Mouse (Mus musculus) cerebellum, adult 2 months (tissue): ENCODE measurements around the gene Lrmda. TPM values are rescaled to one million over a fixed set of nuclear protein-coding genes. Genes with fewer than 3 reads are reported as not detected.

Experiments used
- DNase-seq, 2 experiments: peaks; one replicate each; pipeline ENCODE4 v3.0.0; 2021
- H3K27ac ChIP-seq: fragments of 200-500 bp; 2 replicates; pipeline ENCODE4 v1.5.1; 2012; ENCODE audit warnings: low read length, control low read depth, inconsistent platforms; ENCODE audit not compliant: insufficient read depth
- H3K27me3 ChIP-seq: fragments of 200-500 bp; 2 replicates; pipeline ENCODE4 v1.6.1; 2012; ENCODE audit warnings: inconsistent platforms, mild to moderate bottlenecking, low read length, moderate library complexity; ENCODE audit not compliant: control insufficient read depth, insufficient read depth
- H3K4me1 ChIP-seq: fragments of 200-500 bp; 2 replicates; pipeline ENCODE4 v1.6.1; 2011; ENCODE audit warnings: low read length; ENCODE audit not compliant: control insufficient read depth, insufficient read depth
- H3K4me3 ChIP-seq: fragments of 200-500 bp; replicated peaks from 2 replicates; pipeline ENCODE3; 2011; ENCODE audit warnings: mild to moderate bottlenecking, low read depth, low read length, control low read depth; ENCODE audit not compliant: insufficient read depth
- CTCF ChIP-seq: fragments of 200-500 bp; IDR thresholded peaks from 2 replicates; pipeline ENCODE4 v1.5.1; 2011; ENCODE audit warnings: low read depth, mild to moderate bottlenecking, control low read depth, low read length, moderate library complexity, borderline replicate concordance; ENCODE audit not compliant: insufficient read depth
- POLR2A ChIP-seq: fragments of 200-500 bp; IDR thresholded peaks from 2 replicates; pipeline ENCODE4 v1.6.1; 2011; ENCODE audit warnings: low read length, control low read depth, borderline replicate concordance; ENCODE audit not compliant: insufficient read depth
- WGBS: fragments of 180-500 bp; shearing (Covaris S2); methylation state at CpG from one replicate; pipeline ENCODE4 v1.1.7; 2018; 5-methylcytosine and 5-hydroxymethylcytosine counted together
- polyA plus RNA-seq: library from polyadenylated mRNA; depleted of rRNA; stranded (reverse); fragments of >200 nt; gene quantifications from 2 replicates; pipeline ENCODE4 v1.2.3, GENCODE M21; 2012

Gene Lrmda
- polyA plus RNA-seq, 1 experiment, result 0.65 TPM

- Histone ChIP-seq H3K27me3 (no peaks in the 10 kb centered on the region), H3K27ac (no peak overlapping the region), H3K4me1 (peaks cover 1% of the 10 kb centered on the region; the same call in 1 of the 2 replicates), H3K4me3 (no peak overlapping the region)
- TF ChIP-seq POLR2A, result no peak
- no peak for TF ChIP-seq CTCF
- DNase-seq, result no peak
- WGBS, result 66% methylated on average over 4 of the region's 4 CpGs
Observed at GRCm38 (mm10) chr14:22014781-22015180, 4.7 kb upstream of the Lrmda start.

GRCm38 (mm10) chr14:22017011-22017410 lies 2.5 kb upstream of the Lrmda start:
- H3K4me1 ChIP-seq, result peaks cover 3% of the 10 kb centered on the region; the same call in 1 of the 2 replicates
- no peak overlapping the region for H3K4me3 ChIP-seq
- no peak overlapping the region for H3K27ac ChIP-seq
- no peaks in the 10 kb centered on the region for H3K27me3 ChIP-seq
- WGBS, result 33% methylated on average over 5 of the region's 5 CpGs
- no peak for TF ChIP-seq CTCF
- no peak for TF ChIP-seq POLR2A
- DNase-seq, result no peak

GRCm38 (mm10) chr14:22019949-22020845 lies 685 bp downstream of the Lrmda start:
- H3K4me1 ChIP-seq, result peaks cover 3% of the 10 kb centered on the region; the same call in 1 of the 2 replicates
- H3K27ac ChIP-seq, result no peak overlapping the region
- H3K27me3 ChIP-seq, result no peaks in the 10 kb centered on the region
- peak overlapping the region; percentile 24 for H3K4me3 ChIP-seq
- no peak for DNase-seq
- WGBS, result 63% methylated on average over 12 of the region's 12 CpGs
- TF ChIP-seq CTCF, result no peak
- no peak for TF ChIP-seq POLR2A

- H3K4me3 ChIP-seq, result no peak overlapping the region
- DNase-seq, result peak; percentile 44 to 64
- H3K4me1 ChIP-seq, result peaks cover 3% of the 10 kb centered on the region; the same call in 1 of the 2 replicates
- 6% methylated on average over 2 of the region's 2 CpGs for WGBS
- H3K27me3 ChIP-seq, result no peaks in the 10 kb centered on the region
- TF ChIP-seq POLR2A, result no peak
- TF ChIP-seq CTCF, result peak; percentile 46; the same call in 1 of the 2 replicates
- no peak overlapping the region for H3K27ac ChIP-seq
Observed at GRCm38 (mm10) chr14:22020885-22021284, 1.4 kb downstream of the Lrmda start.

- no peaks in the 10 kb centered on the region for H3K27me3 ChIP-seq
- 91% methylated on average over 4 of the region's 4 CpGs for WGBS
- peaks cover 3% of the 10 kb centered on the region; the same call in 1 of the 2 replicates for H3K4me1 ChIP-seq
- no peak for TF ChIP-seq CTCF
- TF ChIP-seq POLR2A, result no peak
- no peak overlapping the region for H3K27ac ChIP-seq
- no peak for DNase-seq
- no peak overlapping the region for H3K4me3 ChIP-seq
Observed at GRCm38 (mm10) chr14:22023533-22023932, 4.0 kb downstream of the Lrmda start.

- no peak for DNase-seq
- H3K27me3 ChIP-seq, result no peaks in the 10 kb centered on the region
- H3K4me1 ChIP-seq, result no peaks in the 10 kb centered on the region
- H3K27ac ChIP-seq, result no peak overlapping the region
- no peak overlapping the region for H3K4me3 ChIP-seq
- 48% methylated on average over 3 of the region's 3 CpGs for WGBS
- TF ChIP-seq POLR2A (no peak), CTCF (no peak)
Observed at GRCm38 (mm10) chr14:22035900-22036299, 16.4 kb downstream of the Lrmda start.

GRCm38 (mm10) chr14:22036338-22036737 lies 16.8 kb downstream of the Lrmda start:
- no peak for TF ChIP-seq POLR2A
- no peak for TF ChIP-seq CTCF
- Histone ChIP-seq H3K4me1 (no peaks in the 10 kb centered on the region), H3K4me3 (no peak overlapping the region), H3K27me3 (no peaks in the 10 kb centered on the region), H3K27ac (no peak overlapping the region)
- 56% methylated on average over 6 of the region's 6 CpGs for WGBS
- DNase-seq, result no peak
